In genomic region chr3:59328526-59328925, GRCm38 (mm10) we compare ENCODE assay signal across 20 mouse cellular contexts. TPM values are rescaled to one million over a fixed set of nuclear protein-coding genes. Genes with fewer than 3 reads are reported as not detected.
DNase-seq lines count a peak whose midpoint lies in the region; ATAC-seq and TF ChIP-seq lines count a peak whose summit lies in the region.
"Had no signal": no experiment of that assay in that cellular context is flagged by ENCODE, and none has a peak within 500 bp of the region (broad histone marks: within the 10 kb centered on the region; RNA-seq: fewer than 3 reads in every experiment).

No protein-coding gene starts in this region.

- no peak for ATAC-seq in midbrain, embryonic 11.5 days (ENCODE audit: low FRiP score)
- no peak for ATAC-seq in midbrain, postnatal 0 days (ENCODE audit: low FRiP score)
- ATAC-seq: activated CD4-positive, CD25-positive, alpha-beta regulatory T cell, adult 4 months; CD4-positive, CD25-positive, alpha-beta regulatory T cell, adult 4 months; Patski had no signal

- 95% methylated on average over 2 of the region's 2 CpGs for WGBS in midbrain, embryonic 11.5 days
- WGBS in midbrain, postnatal 0 days: 89% methylated on average over 2 of the region's 2 CpGs

- no peaks in the 10 kb centered on the region for H3K4me1 ChIP-seq in midbrain, embryonic 11.5 days (ENCODE audit: control insufficient read depth, insufficient read depth, low read length)
- H3K4me1 ChIP-seq in midbrain, postnatal 0 days (ENCODE audit: insufficient read depth, low read length): no peaks in the 10 kb centered on the region

- DNase-seq in heart, adult 11 months: peak; percentile 68
- no peak for DNase-seq in heart, postnatal 36 days
- DNase-seq in midbrain, embryonic 11.5 days (ENCODE audit: low spot score, missing footprints): peak; percentile 66
- DNase-seq in midbrain, postnatal 0 days (ENCODE audit: low spot score): no peak
- DNase-seq: adrenal gland, adult 2 months; adrenal gland, adult 8-10 months; adrenal gland, postnatal 10 days; adrenal gland, postnatal 14 days; adrenal gland, postnatal 25 days; adrenal gland, postnatal 36 days; B cell, adult 2 months; cerebellum, adult 11 months; cerebellum, adult 11-12 months; cerebellum, adult 18-20 months had no signal

- intact Hi-C loops in heart, postnatal 36 days (cut with DNase I): loop anchor here (10.0 kb wide), 1 partner anchor 416 kb away; no protein-coding TSS in a partner anchor

- H3K27ac ChIP-seq in midbrain, embryonic 11.5 days (ENCODE audit: low read depth, low read length): no peak overlapping the region
- H3K27ac ChIP-seq in midbrain, postnatal 0 days (ENCODE audit: low read depth, low read length): no peak overlapping the region

- no peak overlapping the region for H3K9ac ChIP-seq in midbrain, embryonic 11.5 days (ENCODE audit: low read length)
- H3K9ac ChIP-seq in midbrain, postnatal 0 days (replicated peaks; ENCODE audit: low read length, poor library complexity, severe bottlenecking): no peak overlapping the region

- no peak overlapping the region for H3K4me2 ChIP-seq in midbrain, embryonic 11.5 days
- no peak overlapping the region for H3K4me2 ChIP-seq in midbrain, postnatal 0 days (ENCODE audit: low read depth, low read length, poor library complexity, severe bottlenecking)

- no peak for TF ChIP-seq CTCF in midbrain, postnatal 0 days (IDR thresholded peaks at IDR 0.05)

- H3K27me3 ChIP-seq in midbrain, embryonic 11.5 days (ENCODE audit: control insufficient read depth, insufficient read depth, low read length): no peaks in the 10 kb centered on the region
- no peaks in the 10 kb centered on the region for H3K27me3 ChIP-seq in midbrain, postnatal 0 days (ENCODE audit: insufficient read depth, low read length)
- H3K27me3 ChIP-seq: CH12.LX, Patski had no signal

- no peaks in the 10 kb centered on the region for H3K9me3 ChIP-seq in midbrain, embryonic 11.5 days (ENCODE audit: control insufficient read depth, low read length)
- no peaks in the 10 kb centered on the region for H3K9me3 ChIP-seq in midbrain, postnatal 0 days (ENCODE audit: low read length)
- H3K9me3 ChIP-seq: G1E had no signal

- no peaks in the 10 kb centered on the region for H3K36me3 ChIP-seq in midbrain, embryonic 11.5 days (ENCODE audit: control insufficient read depth, insufficient read depth, low read length)
- peaks cover 3% of the 10 kb centered on the region; the same call in 1 of the 2 replicates for H3K36me3 ChIP-seq in midbrain, postnatal 0 days (ENCODE audit: insufficient read depth, low read length)
- H3K36me3 ChIP-seq: G1E had no signal

- no peak overlapping the region for H3K4me3 ChIP-seq in midbrain, embryonic 11.5 days (ENCODE audit: low read depth, low read length)
- no peak overlapping the region for H3K4me3 ChIP-seq in midbrain, postnatal 0 days (ENCODE audit: low read depth, low read length)

RNA-seq across cellular contexts. Expression of gene Igsf10, which starts 15.7 kb away (rescaled TPM):
- total RNA-seq in heart, postnatal 36 days (2021): 1 to 10 TPM; 2.9 to 3.0 TPM
- polyA plus RNA-seq in midbrain, embryonic 11.5 days (2014; fragmentation: Nextera tagmentation; extraction: Ambion mirVana): 2.8 and 4.5 TPM in 2 replicates
- 6.5 and 7.8 TPM in 2 replicates for total RNA-seq in midbrain, postnatal 0 days (2014; rRNA removed)
- 3.6 and 4.1 TPM in 2 replicates for polyA plus RNA-seq in midbrain, postnatal 0 days (2015; fragmentation: Nextera tagmentation; extraction: Ambion mirVana)
- total RNA-seq: CH12.LX, MEL had no signal
- polyA plus RNA-seq: activated CD4-positive, CD25-positive, alpha-beta regulatory T cell, adult 4 months; CD4-positive, CD25-positive, alpha-beta regulatory T cell, adult 4 months; G1E had no signal

Comparison
In these comparisons a context has a peak if more than half of its experiments do, and no peak if none do; other contexts are left out.
1. DNase-seq: peak in heart, adult 11 months (single experiment) and midbrain, embryonic 11.5 days (single experiment); none in heart, postnatal 36 days (0 of 2) and midbrain, postnatal 0 days (single experiment).